Mouse (Mus musculus): ENCODE data around the gene Ets2.
A peak's percentile ranks its signal among the peaks of the same experiment; 100 is the strongest.

The Ets2 gene

DNA sequence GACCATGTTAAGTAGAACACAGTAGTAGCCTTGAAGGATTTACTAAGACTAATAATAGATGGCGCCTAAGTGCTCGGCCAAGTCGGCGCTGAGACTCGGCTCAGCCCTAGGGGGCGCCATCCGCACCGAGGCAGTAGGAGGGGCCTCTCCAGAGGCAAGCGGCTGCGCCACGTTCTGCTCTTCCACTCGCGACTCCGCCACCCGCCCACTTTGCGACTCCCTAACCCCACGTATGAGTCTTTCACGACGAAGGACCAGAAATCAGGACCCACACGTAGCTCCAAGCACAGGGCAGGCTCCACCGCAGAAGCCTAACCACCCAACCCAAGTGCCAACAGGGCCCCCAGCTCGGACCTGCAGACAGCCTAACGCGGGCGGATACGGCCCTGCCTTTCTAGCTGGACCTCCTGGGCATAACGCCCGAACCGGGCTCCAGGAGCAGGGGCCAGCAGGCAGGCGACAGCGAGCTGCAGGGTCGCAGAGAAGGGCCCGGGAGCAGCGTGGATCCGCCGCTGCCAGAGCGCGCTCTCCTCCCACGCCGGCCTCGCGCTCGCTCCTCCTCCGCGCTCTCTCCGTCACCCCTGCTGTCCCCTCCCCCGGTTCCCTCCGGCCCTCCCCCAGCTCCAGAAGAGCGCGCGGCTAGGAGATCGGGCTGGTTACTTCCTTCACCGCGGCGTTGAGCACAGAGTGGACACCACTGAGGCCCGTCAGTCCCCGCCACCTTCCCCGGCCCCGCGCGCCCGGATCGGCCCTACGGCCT lies at the start of gene Ets2:
Gene Ets2 (plus strand): TSS at position 274 of the 760 bp plus-strand sequence.
- peak; percentile 65 for DNase-seq (ENCODE audit: low read depth, low spot score)

DNA sequence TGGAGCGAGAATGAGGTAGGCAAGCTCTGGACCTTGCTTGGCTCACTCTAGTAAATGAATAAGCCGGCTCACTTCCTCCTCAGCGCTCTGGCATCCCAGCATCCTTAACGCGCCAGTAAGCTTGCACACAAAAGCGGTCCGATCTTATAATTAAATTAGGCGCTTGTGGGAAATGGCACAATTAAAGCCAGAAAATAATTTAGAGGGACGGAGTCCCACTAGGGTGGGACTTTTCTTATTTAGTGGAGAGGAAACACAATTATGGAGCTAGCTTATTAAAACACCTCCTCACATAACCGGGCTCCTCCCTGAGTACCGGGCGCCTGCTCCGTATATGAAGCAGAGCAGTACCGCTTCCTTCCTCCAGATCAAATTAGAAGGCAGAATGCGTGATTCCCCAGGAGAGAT lies 47.7 kb upstream of the Ets2 start:
- peak; percentile 17 for DNase-seq (ENCODE audit: low read depth, low spot score)

DNA sequence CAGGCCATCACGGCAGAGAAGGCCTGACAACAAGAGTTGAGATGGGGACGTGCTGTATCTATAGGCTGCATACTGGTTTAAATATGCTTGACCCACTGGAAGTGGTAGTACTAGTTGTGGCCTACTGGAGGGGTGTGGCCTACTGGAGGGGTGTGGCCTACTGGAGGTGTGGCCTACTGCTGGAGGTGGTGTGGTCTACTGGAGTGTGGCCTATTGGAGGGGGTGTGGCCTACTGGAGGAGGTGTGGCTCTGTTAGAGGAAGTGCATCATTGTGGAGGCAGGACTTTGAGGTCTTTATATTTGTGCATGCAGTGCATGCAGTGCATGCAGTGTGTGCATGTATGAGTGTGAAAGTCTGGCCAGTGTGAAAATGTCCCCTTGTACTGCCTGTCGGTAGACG lies 45.3 kb upstream of the Ets2 start:
- DNase-seq (ENCODE audit: low read depth, low spot score), result no peak

DNA sequence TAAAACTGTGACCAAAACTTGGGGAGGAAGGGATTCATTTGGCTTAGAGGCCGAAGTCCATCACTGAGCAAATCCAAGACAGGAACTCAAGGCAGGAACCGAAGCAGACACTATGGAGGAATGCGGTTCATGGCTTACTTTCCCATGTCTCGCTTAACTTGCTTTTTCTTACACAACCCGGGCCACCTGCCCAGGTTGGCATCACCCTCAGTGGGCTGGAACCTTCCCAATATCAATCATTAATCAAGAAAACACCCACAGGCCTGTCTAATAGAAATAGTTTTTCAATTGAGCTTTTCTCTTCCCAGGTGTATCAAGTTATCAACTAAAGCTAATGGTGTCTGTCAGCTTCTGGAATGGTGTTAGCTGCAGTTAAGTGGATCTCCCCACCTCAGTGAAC lies 44.7 kb upstream of the Ets2 start:
- no peak for DNase-seq (ENCODE audit: low read depth, low spot score)

DNA sequence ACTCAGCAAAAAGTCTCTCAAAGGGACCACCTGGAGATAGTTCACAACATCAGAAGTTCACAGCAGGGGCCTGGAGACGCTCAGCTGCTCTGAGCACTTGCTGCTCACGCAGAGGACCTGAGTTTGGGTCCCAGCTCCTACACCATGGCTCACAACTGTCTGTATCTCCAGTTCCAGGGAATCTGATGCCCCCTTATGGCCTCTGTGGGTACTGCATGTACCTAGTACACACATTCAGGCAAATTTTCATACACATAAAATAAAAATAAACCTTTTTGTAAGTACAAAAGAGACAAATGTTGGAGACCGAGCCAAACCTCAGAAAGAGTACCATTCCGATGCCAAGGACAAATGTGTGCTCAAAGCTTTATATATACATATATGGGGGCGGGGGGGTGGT lies 44.1 kb upstream of the Ets2 start:
- no peak for DNase-seq (ENCODE audit: low read depth, low spot score)

DNA sequence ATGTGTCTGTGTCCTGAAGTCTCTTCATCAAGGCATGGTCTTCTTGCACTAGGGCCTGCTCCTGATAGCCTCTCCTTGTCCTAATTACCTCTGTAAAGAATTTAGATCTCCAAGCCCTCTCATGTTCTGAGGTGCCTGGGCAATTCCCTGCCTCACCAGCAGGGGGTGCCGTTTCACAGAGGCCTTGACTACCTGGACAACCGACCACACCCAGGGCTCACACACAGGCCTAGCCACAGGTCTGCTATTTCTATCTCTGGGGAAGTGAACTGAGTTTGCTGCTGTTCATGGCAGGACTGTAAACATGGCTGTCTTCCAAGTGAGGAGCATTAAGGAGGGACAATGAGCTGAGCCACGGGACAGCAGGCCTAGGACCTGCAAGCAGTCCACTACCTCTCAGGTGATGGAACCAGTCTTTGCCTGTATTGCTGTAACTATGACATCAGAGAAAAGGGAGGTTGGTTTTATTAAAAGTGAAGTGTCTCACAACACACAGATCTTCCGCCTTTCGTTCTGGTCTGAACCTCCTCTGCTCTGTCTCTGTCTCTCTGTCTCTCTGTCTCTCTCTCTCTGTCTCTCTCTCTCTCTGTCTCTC lies 42.9 kb upstream of the Ets2 start:
- no peak for DNase-seq (ENCODE audit: low read depth, low spot score)

DNA sequence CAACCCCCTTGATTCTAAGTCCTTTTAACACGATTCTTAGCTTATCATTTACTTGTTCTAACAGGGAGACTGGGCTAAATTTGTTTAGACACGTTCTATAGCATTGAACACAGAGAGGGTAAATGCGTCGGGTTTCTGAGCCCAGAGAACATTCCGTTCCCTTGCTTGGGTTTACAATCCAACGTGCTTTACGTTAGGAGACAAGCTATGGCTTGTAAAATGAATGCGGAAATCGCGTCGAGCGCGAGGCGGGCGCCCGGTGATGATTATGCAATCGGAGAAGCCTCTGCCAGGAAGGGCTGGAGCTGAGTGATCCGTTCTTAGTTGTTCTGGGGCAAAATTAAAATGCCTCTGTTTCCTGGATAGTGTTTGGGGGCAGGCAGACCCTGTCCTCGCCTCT lies 42.4 kb upstream of the Ets2 start:
- DNase-seq (ENCODE audit: low read depth, low spot score), result no peak

DNA sequence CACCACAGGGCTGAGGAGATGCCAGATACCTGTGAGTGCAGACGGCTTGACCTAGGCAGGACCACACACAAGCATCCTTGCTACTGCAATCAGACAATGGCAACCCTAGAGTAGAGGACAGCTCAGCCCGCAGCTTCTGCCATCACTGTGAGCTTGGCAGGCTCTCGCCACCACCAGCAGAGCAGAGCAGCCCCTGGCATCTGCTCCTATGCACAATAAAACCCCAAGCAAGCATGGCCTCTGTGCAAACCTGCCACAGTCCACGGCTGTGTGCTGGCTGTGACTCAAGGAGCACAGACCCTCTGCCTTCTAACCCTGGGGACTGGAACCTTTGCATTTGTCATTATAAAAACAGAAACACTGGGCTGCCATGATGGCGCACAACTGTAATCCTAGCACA lies 41.0 kb upstream of the Ets2 start:
- no peak for DNase-seq (ENCODE audit: low read depth, low spot score)

DNA sequence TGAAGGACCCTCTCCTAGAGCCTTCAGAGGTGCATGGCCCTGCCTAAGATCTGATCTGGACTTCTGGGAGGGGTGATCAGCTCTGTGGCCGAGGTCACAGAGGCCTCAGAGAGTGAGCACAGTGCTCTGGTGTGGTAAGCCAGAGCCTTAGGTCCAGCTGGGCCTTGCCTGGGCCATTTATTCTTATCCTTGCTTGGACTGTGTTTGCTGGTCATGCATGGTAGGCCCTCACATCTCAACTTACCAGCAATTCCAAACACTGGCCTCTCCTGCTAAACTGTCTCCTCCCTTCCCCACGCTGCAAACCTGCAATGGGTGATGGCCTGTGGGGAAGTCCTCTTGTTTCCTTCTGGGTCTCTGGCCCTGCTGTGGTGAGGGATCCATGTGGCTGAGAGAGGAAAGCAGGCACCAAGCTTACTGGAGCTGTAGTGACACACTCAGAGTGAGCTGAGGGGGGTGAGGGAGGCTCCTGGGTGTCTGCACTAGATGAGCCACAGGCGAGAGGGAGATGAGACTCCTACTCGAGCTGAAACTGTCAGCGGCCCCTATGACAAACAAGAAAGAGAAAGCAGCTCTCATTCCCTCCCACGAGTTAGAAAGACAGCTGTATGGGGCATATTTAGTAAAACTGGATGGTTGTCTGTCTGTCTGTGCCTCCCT lies 36.3 kb upstream of the Ets2 start:
- no peak for DNase-seq (ENCODE audit: low read depth, low spot score)

DNA sequence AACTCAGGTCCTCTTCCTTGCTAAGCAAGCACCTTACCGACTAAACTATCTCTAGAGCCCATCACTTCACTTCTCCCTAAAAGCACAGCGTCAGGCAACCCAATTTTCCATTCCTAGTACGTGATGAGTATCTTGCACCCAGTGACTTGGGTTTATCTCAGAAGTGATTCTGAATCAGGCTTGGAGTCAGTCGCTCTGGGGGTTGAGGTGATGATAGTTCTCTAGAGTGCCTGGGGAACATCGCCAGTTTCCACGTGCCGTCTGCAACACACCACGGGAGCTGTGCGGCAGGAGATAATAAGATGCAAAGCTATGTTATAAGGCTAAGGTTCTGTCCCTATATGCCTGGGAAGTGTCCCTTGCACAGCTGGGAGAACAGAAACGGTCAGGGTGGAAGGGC lies 35.6 kb upstream of the Ets2 start:
- DNase-seq (ENCODE audit: low read depth, low spot score), result no peak

DNA sequence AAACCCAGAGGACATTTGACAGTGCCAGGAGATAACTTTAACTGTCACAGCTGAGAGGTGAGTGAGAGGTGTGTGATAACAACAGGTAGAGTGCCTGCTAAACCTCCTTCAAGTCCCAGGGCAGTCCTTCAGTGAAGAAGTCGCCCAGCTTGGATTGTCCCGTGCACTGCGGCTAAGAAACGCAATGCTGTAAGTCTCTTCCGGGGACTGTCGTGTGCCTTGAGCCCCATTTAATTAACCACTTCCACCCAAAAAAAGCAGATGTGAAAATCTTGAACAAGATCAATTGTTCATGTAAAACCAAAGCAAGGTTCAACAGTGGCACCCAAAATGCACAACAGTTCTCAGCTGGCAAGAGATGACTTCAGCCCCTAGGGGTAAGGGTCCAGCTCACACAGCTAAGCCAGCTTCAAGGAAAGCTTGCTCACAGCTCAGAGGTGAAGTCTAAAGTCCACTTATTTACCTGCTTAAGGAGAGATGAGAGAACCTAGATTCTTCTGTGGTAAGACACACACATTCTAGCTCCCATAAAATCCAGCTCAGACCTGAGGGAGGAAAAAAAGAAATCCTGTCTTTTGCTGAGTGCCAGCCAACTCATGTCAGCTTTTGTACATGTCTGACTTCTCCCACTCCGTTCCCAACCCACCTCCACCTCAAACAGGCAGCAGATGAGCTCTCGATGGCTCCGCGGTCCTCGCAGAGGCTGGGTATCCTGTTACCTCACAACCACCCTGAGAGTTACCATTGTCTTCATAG lies 34.3 kb upstream of the Ets2 start:
- DNase-seq (ENCODE audit: low read depth, low spot score), result no peak

DNA sequence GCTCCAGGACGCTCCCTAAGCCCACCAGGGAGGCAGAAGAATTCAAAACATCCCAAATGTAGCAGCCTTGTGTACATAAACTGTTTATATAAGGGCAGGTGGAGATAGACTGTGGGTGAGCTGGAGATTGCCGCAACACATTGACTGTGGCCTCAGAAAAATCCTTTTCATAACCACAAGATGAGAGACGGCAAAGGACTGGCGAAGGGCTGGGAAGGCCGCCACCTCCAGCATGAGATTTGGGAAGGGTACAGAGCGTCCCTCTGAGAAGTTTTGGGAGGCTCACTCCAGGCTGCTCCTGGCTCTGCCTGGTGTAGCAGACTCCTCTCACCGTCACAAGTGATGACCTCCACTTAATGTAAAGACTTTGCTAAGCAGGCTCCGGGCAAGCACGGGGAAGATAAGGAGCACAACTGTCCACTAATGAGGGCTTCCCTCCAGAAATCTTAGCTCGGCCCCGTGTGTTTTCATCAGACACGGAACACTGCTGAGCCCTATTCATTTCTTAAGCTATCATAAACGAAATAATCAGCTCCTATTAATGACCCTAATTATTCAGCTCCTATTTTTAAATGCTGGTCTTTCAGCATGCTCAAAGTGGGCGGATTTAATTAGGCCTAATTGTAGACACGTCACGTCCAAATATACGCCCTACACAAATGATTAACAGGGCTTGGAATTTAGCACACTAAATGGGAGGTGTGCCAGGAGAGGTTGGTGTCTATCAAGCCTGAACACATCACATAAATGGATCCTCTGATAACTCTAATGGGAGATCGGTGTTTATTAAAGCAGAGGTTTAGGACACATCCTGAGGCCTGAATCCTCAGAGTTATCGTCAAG lies 33.5 kb upstream of the Ets2 start:
- DNase-seq (ENCODE audit: low read depth, low spot score), result no peak

DNA sequence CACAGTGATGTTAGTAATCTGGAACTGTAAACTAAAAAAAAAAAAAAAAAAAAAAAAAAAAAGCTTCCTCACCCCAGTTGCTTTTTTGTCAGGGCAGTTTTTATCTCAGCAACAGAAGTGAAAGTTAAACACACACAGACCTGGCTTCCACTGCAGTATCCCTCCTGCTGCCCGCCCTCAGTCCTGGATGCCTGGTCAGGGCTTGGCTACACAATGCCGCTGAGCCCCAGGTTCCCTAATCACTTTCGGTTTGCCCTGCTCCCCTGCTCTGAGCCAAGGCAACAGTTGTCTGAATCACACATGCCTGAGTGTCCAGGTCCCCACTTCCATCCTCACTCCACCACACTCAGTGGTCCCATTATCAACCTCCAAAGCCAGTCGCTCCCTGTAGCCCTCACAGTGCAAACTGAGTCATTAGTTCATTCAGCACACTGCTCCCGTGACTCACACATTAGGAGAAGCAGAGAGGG lies 27.4 kb upstream of the Ets2 start:
- no peak for DNase-seq (ENCODE audit: low read depth, low spot score)

DNA sequence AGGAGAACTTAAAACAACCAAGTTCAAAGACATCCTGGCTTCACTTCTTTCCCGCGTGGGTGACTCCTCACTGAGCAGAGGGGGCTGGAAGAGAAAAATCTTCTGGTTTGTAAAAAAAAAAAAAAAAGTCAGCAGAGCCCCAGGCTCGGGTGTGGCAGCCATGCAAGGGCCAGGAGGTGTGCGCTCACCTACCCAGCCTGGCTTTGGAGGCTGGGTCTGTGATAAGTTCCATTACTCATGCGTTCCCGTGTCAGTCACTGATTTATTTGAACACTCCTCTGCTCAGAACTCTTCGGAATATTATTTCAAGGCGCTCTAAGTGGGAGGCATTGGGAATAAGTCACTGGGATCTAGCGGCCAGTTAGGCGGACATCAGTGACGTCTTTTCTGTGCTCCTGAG lies 26.7 kb upstream of the Ets2 start:
- DNase-seq (ENCODE audit: low read depth, low spot score), result no peak

DNA sequence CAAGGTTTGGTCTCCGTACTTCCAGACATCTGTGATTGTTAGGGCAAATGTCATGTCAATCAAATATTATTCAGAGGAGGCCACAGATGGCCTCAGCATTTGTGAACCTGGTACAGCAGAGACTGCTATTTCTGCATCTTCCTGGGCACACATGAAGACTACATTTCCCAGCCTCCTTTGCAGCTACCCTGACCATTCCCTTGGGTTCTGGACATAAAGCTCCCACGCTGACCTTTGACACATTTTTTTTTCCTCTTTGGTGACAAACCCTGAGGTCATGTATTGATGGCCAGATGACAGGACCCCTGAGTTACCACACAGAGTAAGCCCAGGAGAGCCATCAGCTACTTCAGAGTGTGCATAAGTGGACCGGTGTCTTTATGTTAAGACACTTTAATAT lies 25.2 kb upstream of the Ets2 start:
- no peak for DNase-seq (ENCODE audit: low read depth, low spot score)

DNA sequence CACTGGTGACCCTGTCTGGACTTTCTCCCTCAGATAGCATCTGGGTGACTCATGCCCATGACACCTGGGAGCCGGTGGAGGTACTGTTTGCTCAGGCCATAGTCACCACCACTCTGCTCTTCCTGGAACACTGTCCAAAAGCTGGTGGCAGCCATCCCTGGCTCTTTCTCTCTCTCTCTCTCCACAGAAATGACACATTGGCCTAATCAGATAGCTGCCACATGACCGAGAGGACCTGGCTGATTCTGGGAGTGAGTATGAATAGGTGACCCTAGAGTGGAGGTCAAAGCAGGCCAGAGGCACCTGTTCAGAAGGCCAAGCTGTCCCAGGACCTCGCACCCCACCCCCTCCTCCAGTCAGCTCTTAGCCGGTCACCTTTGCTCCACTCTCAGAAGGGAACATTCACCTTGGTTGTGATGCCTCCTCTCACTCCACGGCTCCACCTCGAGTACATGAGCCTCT lies 19.4 kb upstream of the Ets2 start:
- DNase-seq (ENCODE audit: low read depth, low spot score), result no peak

DNA sequence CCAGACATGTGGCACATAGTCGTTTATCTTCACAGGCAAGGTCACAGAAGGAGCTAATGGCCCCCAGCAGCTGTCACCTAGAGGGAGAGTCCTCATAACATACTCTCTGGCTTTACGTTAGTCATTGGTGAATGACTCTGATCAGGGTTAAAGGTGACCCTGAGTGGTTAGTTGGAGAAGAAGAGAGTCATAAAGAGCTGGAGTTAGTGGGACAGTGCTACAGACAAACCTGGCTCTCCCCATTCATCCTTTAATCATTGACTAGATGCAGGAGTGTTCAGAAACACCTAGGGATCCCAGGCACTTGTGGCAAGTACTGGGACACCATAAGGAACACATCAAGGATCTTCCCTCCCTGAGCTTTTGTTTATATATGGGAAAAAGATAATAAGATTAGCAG lies 16.1 kb upstream of the Ets2 start:
- no peak for DNase-seq (ENCODE audit: low read depth, low spot score)

DNA sequence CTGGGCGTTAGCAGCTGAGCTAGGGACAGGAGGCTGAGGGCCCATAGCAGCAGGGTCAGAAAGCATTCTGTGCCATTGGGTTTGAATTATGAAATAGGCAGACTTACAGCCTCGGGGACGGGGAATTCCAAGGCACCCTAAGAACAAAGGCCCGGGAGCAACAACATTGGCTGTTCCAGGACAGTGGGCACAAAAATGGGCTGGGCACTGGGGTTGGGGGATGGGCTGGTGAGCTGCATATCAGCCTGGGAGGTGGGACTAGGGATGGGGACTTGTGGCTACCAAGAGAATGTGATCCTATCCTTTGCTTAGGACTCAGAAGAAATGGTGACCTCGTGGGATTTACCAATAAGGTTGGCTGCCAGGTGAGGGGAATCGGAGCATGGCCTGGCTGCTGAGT lies 15.6 kb upstream of the Ets2 start:
- no peak for DNase-seq (ENCODE audit: low read depth, low spot score)

DNA sequence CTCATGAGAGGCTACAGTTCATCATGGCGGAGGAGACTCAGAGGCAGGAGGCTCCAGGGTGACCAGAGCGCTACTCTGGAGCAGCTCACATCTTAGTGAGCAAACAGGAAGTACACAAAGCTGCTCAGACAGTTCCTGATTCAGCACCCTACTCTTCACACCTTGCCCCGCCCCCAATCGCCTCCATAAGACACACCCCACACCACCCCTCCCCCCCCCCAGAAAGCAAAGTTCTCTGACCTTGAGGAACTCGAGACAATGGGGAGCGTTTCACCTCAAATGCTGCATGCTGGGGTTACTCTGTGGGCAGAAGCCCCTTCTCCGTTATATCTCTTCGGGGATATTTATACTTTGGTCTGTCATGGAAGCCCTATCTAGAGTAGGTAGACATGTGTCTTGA lies 15.0 kb upstream of the Ets2 start:
- DNase-seq (ENCODE audit: low read depth, low spot score), result no peak

DNA sequence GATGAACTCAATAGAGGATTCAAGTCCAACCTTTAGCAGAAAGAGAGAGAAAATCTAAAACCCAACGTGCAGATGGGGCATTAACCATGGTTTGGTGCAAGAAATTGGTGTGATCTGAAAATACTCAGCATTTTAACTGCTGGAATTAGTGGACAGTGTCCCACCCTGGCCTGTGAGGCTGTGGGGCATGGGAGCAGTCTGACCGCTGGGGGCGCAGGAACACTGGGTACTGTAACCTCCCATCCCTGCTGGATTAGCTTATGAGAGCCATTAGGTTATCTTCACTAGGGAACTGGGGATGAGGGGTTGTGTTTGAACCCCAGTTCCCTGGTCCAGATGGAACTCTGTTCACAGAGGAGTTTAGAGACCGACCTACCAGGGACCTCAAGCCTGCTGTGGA lies 13.9 kb upstream of the Ets2 start:
- no peak for DNase-seq (ENCODE audit: low read depth, low spot score)

DNA sequence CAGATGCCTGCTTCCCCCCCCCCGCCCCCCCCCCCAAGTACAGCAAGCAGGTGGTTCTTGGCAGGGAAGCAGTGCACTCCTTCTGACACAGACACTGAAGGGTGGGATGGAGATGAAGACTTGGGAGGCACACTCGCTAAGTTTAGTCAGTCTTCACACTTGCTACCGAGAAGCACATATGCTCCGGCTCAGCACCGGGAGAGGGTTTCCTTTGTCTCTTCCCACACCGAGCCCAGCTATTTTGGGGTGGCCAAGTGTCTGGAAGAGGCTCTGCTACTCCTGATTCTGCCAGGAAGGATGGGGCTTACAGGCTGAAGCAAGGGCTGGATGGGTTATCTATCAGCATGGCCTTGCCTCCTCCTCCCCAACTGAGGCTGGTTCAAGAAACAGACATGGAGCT lies 5.3 kb upstream of the Ets2 start:
- DNase-seq (ENCODE audit: low read depth, low spot score), result no peak

Measured in retina, postnatal 7 days (tissue).